Mouse (Mus musculus): ENCODE measurements at regions not wholly inside any gene's neighbourhood (a gene's known extent, or its start where the extent isn't known, plus 50 kb on each side); places are given as distances from the start of the nearest gene placed in this dataset.

DNA sequence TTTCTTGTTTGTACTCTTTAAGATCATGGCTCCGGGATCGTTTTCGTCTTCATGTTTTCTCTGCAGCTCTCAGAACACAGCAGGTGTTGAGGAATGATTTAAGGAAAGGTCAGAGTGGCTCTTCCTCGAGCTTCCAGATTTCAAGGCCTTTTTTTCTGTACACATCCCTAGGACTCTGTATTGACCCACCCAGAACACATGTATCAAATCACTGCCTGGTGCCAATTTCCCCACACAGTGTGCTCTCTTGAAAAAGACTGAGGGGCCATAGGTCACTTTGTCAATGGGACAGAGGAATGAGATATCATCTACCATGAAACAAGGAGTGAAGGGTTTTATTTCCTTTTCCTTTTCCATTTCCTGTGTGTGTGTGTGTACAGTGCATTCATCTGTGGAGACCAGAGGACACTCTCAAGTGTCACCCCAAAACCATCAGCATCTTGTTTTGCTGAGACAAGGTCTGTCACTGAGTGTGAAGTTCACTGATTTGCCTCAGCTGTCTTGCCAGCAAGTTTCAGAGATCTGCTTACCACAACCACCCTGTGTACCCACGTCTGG, 157.4 kb upstream of the Cxcr4 start:
- Histone ChIP-seq H3K4me1 (ENCODE audit: control insufficient read depth, insufficient read depth, low read depth, low read length) (no peaks in the 10 kb centered on the region), H3K4me2 (ENCODE audit: low read length) (no peak overlapping the region), H3K9ac (ENCODE audit: low read depth, low read length) (no peak overlapping the region), H3K27me3 (replicated peaks; ENCODE audit: control insufficient read depth, insufficient read depth, low read length) (no peaks in the 10 kb centered on the region), H3K4me3 (ENCODE audit: low read length) (no peak overlapping the region), H3K27ac (ENCODE audit: low read depth, low read length) (no peak overlapping the region), H3K9me3 (ENCODE audit: control insufficient read depth, low read length) (no peaks in the 10 kb centered on the region), H3K36me3 (ENCODE audit: control insufficient read depth, insufficient read depth, low read length) (no peaks in the 10 kb centered on the region)
- 79% methylated on average over 5 of the region's 5 CpGs for WGBS
- ATAC-seq: no peak

GRCm38 (mm10) chr1:128747196-128747790, 155.2 kb upstream of the Cxcr4 start:
- Histone ChIP-seq H3K9me3 (ENCODE audit: control insufficient read depth, low read length) (no peaks in the 10 kb centered on the region), H3K9ac (ENCODE audit: low read depth, low read length) (no peak overlapping the region), H3K4me3 (ENCODE audit: low read length) (no peak overlapping the region), H3K4me1 (ENCODE audit: control insufficient read depth, insufficient read depth, low read depth, low read length) (no peaks in the 10 kb centered on the region), H3K27ac (ENCODE audit: low read depth, low read length) (no peak overlapping the region), H3K4me2 (ENCODE audit: low read length) (no peak overlapping the region), H3K27me3 (replicated peaks; ENCODE audit: control insufficient read depth, insufficient read depth, low read length) (no peaks in the 10 kb centered on the region), H3K36me3 (ENCODE audit: control insufficient read depth, insufficient read depth, low read length) (no peaks in the 10 kb centered on the region)
- ATAC-seq: no peak
- 88% methylated on average over 12 of the region's 12 CpGs for WGBS

GRCm38 (mm10) chr1:128746461-128747009, 154.4 kb upstream of the Cxcr4 start:
- H3K27me3 ChIP-seq (replicated peaks; ENCODE audit: control insufficient read depth, insufficient read depth, low read length): no peaks in the 10 kb centered on the region
- no peak overlapping the region for H3K4me3 ChIP-seq (ENCODE audit: low read length)
- H3K9me3 ChIP-seq (ENCODE audit: control insufficient read depth, low read length): no peaks in the 10 kb centered on the region
- H3K4me1 ChIP-seq (ENCODE audit: control insufficient read depth, insufficient read depth, low read depth, low read length): no peaks in the 10 kb centered on the region
- H3K9ac ChIP-seq (ENCODE audit: low read depth, low read length): no peak overlapping the region
- 60% methylated on average over 3 of the region's 3 CpGs for WGBS
- no peaks in the 10 kb centered on the region for H3K36me3 ChIP-seq (ENCODE audit: control insufficient read depth, insufficient read depth, low read length)
- H3K27ac ChIP-seq (ENCODE audit: low read depth, low read length): no peak overlapping the region
- no peak for ATAC-seq
- no peak overlapping the region for H3K4me2 ChIP-seq (ENCODE audit: low read length)

DNA sequence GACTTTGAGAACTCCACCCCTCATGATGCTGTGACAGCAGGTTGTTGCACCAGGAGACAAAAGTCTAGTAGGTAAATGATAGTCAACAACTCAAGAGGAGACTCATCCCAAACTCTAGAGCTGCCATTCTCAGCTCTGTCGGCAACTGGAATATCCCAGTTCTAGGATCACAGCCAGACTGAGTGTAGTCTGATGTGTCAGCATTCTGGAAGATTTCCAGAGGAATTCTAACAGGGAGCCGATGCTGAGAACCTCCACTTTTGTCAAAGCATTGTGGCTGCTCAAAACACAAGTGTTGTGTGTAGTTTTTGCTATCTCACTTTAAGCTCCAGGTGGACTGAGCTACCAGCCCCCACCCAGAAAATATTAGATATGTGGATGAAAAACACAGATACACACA, 148.5 kb upstream of the Cxcr4 start:
- Histone ChIP-seq H3K9ac (ENCODE audit: low read depth, low read length) (no peak overlapping the region), H3K4me2 (ENCODE audit: low read length) (no peak overlapping the region), H3K4me3 (ENCODE audit: low read length) (no peak overlapping the region), H3K27ac (ENCODE audit: low read depth, low read length) (no peak overlapping the region), H3K4me1 (ENCODE audit: control insufficient read depth, insufficient read depth, low read depth, low read length) (no peaks in the 10 kb centered on the region), H3K9me3 (ENCODE audit: control insufficient read depth, low read length) (no peaks in the 10 kb centered on the region), H3K36me3 (ENCODE audit: control insufficient read depth, insufficient read depth, low read length) (no peaks in the 10 kb centered on the region), H3K27me3 (replicated peaks; ENCODE audit: control insufficient read depth, insufficient read depth, low read length) (no peaks in the 10 kb centered on the region)
- 56% methylated on average over 2 of the region's 2 CpGs for WGBS
- no peak for ATAC-seq

- Histone ChIP-seq H3K36me3 (ENCODE audit: control insufficient read depth, insufficient read depth, low read length) (no peaks in the 10 kb centered on the region), H3K4me1 (ENCODE audit: control insufficient read depth, insufficient read depth, low read depth, low read length) (no peaks in the 10 kb centered on the region)
- 87% methylated on average over 4 of the region's 4 CpGs for WGBS
Measured at GRCm38 (mm10) chr1:128738152-128738551, 146.1 kb upstream of the Cxcr4 start.

DNA sequence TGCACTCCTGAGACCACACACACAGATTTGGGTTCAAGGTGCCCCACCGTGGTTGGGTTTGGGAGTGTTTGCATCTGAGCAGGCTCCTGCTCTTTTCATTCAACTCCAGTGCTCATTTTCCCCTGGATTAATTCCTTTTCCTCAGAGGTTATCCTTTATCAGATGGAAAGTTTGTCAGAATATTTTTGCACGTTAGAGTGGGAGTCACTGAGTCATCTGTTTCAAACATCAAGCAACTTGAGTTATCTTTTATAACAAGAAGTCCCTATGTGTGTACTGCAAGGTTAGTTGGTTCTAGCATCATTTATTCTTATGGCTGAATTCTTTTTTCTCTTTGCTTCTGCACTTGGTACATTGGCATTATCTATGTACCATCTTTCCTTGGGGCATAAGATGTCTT, 142.8 kb upstream of the Cxcr4 start:
- WGBS: 80% methylated on average over 2 of the region's 2 CpGs
- Histone ChIP-seq H3K4me1 (ENCODE audit: control insufficient read depth, insufficient read depth, low read depth, low read length) (no peaks in the 10 kb centered on the region), H3K36me3 (ENCODE audit: control insufficient read depth, insufficient read depth, low read length) (no peaks in the 10 kb centered on the region), H3K9ac (ENCODE audit: low read depth, low read length) (no peak overlapping the region), H3K9me3 (ENCODE audit: control insufficient read depth, low read length) (no peaks in the 10 kb centered on the region), H3K4me2 (ENCODE audit: low read length) (no peak overlapping the region), H3K4me3 (ENCODE audit: low read length) (no peak overlapping the region), H3K27ac (ENCODE audit: low read depth, low read length) (no peak overlapping the region), H3K27me3 (replicated peaks; ENCODE audit: control insufficient read depth, insufficient read depth, low read length) (no peaks in the 10 kb centered on the region)
- ATAC-seq: no peak

More at GRCm38 (mm10) chr1:128738152-128738551, 146.1 kb upstream of the Cxcr4 start:
- H3K27me3 ChIP-seq (replicated peaks; ENCODE audit: control insufficient read depth, insufficient read depth, low read length): no peaks in the 10 kb centered on the region
- no peak for ATAC-seq
- no peak overlapping the region for H3K27ac ChIP-seq (ENCODE audit: low read depth, low read length)
- no peak overlapping the region for H3K4me3 ChIP-seq (ENCODE audit: low read length)
- no peak overlapping the region for H3K4me2 ChIP-seq (ENCODE audit: low read length)
- H3K9me3 ChIP-seq (ENCODE audit: control insufficient read depth, low read length): no peaks in the 10 kb centered on the region
- H3K9ac ChIP-seq (ENCODE audit: low read depth, low read length): no peak overlapping the region

DNA sequence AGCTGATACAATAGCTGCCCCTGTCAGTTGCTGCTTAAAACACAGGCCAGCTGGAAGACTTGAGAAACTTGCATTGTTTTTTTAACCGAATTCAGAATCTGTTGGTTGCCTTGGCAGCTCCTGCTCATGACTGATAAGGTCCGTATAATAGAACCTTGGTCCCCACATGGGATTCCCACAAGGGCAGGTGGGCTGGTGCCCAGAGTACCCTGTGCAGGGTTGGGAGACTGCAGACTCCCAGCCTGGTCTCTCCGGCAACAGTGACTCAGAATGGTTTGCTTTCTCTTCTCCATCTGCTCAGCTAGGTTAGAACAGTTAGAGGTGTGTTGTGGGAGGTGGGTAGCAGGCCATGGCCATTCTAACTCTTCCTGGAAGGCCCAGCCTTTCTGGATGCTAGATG, 139.4 kb upstream of the Cxcr4 start:
- H3K4me2 ChIP-seq (ENCODE audit: low read length): no peak overlapping the region
- H3K9ac ChIP-seq (ENCODE audit: low read depth, low read length): no peak overlapping the region
- WGBS: 69% methylated on average over 3 of the region's 3 CpGs
- no peaks in the 10 kb centered on the region for H3K27me3 ChIP-seq (replicated peaks; ENCODE audit: control insufficient read depth, insufficient read depth, low read length)
- no peaks in the 10 kb centered on the region for H3K4me1 ChIP-seq (ENCODE audit: control insufficient read depth, insufficient read depth, low read depth, low read length)
- ATAC-seq: no peak
- no peaks in the 10 kb centered on the region for H3K9me3 ChIP-seq (ENCODE audit: control insufficient read depth, low read length)
- no peak overlapping the region for H3K4me3 ChIP-seq (ENCODE audit: low read length)
- H3K27ac ChIP-seq (ENCODE audit: low read depth, low read length): no peak overlapping the region
- no peaks in the 10 kb centered on the region for H3K36me3 ChIP-seq (ENCODE audit: control insufficient read depth, insufficient read depth, low read length)

- H3K9me3 ChIP-seq (ENCODE audit: control insufficient read depth, low read length): no peaks in the 10 kb centered on the region
- 83% methylated on average over 6 of the region's 6 CpGs for WGBS
- ATAC-seq: no peak
- H3K4me3 ChIP-seq (ENCODE audit: low read length): no peak overlapping the region
- no peak overlapping the region for H3K9ac ChIP-seq (ENCODE audit: low read depth, low read length)
- no peak overlapping the region for H3K27ac ChIP-seq (ENCODE audit: low read depth, low read length)
- no peaks in the 10 kb centered on the region for H3K36me3 ChIP-seq (ENCODE audit: control insufficient read depth, insufficient read depth, low read length)
- no peaks in the 10 kb centered on the region for H3K4me1 ChIP-seq (ENCODE audit: control insufficient read depth, insufficient read depth, low read depth, low read length)
- H3K27me3 ChIP-seq (replicated peaks; ENCODE audit: control insufficient read depth, insufficient read depth, low read length): no peaks in the 10 kb centered on the region
- no peak overlapping the region for H3K4me2 ChIP-seq (ENCODE audit: low read length)
Measured at GRCm38 (mm10) chr1:128724433-128725091, 132.5 kb upstream of the Cxcr4 start.

DNA sequence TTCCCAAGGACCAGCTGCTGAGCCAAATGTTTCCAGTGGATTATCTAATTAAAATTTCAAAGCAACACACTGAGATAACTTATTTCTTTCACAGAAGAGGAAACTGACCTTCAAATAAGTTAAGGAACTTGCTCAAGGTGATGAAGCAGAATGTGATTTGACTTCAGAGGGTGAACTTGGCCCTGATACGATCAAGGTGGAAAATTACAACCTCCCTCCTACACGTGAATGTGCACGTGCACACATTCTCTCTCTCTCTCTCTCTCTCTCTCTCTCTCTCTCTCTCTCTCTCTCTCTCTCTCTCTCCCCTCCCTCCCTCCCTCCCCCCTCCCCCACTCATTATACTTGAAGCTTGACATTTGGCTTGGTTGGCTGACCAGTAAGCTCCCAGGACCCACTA, 131.8 kb upstream of the Cxcr4 start:
- 43% methylated on average over 3 of the region's 3 CpGs for WGBS
- no peaks in the 10 kb centered on the region for H3K27me3 ChIP-seq (replicated peaks; ENCODE audit: control insufficient read depth, insufficient read depth, low read length)
- no peaks in the 10 kb centered on the region for H3K36me3 ChIP-seq (ENCODE audit: control insufficient read depth, insufficient read depth, low read length)
- no peak for ATAC-seq
- no peak overlapping the region for H3K4me2 ChIP-seq (ENCODE audit: low read length)
- no peaks in the 10 kb centered on the region for H3K9me3 ChIP-seq (ENCODE audit: control insufficient read depth, low read length)
- no peaks in the 10 kb centered on the region for H3K4me1 ChIP-seq (ENCODE audit: control insufficient read depth, insufficient read depth, low read depth, low read length)
- no peak overlapping the region for H3K4me3 ChIP-seq (ENCODE audit: low read length)
- no peak overlapping the region for H3K27ac ChIP-seq (ENCODE audit: low read depth, low read length)
- no peak overlapping the region for H3K9ac ChIP-seq (ENCODE audit: low read depth, low read length)

All from hindbrain, embryonic 16.5 days (tissue).